Mouse (Mus musculus): ENCODE results near the gene Mfsd2a.

Gene Mfsd2a

DNA sequence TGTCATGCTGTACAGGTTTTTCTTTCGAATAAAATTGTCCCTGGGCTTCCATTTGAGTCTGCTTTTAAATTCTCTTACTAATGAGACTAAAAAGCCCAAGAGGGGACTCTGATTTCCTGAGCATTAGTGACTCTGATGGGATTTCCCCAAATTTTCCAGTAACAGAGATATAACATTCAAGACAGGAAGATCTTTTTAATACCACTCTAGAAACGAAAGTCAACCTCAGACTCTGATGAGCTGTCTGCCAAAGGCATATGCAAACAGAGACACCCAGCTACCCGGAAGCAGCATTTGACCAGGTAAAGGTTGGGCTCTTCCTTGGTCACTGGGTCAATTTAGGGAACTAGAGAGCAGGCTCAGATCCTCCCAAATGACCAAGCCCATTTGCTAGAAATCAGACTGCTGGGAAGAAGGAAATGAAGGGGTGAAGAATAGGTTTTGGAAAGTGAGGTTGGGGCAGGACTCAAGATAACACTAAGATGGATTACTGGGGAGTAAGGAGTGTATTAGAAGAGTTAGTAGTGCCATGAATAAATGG is 27.9 kb downstream of the Mfsd2a start:
- no peak for DNase-seq

DNA sequence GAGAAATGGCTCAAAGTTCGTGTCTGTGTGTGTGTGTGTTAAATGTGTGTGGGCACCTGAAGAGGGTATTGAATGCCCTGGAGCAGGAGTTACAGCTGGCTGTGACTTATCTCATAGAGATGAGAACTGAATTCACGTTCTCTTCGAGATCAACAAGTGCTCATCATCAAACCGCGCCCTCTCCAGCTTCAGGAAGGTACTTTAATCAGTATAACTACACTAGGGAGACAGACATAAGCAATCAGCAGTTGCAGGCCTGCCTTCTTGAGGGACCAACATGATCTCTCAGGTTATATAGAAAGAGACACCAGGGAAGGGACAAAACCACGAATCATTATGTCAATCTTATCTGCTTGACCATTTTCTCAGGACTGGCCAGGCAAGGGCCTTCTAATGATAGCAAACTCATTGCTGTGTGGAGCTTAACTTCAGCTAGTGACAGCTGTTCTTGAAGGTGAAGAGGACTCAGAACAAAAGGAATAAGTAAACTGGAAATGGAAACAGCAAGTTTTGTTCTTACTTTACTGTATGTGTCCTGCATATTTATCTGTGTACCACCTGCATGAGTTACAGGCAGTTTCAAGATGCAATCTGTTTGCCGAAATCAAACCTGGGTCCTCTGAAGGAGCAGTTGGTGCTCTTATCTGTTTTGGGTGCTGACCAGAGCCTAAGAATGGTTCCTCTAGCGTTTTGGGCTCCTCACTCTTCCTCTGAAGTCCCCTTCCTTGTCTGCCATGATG is 28.6 kb downstream of the Mfsd2a start:
- DNase-seq, result no peak

DNA sequence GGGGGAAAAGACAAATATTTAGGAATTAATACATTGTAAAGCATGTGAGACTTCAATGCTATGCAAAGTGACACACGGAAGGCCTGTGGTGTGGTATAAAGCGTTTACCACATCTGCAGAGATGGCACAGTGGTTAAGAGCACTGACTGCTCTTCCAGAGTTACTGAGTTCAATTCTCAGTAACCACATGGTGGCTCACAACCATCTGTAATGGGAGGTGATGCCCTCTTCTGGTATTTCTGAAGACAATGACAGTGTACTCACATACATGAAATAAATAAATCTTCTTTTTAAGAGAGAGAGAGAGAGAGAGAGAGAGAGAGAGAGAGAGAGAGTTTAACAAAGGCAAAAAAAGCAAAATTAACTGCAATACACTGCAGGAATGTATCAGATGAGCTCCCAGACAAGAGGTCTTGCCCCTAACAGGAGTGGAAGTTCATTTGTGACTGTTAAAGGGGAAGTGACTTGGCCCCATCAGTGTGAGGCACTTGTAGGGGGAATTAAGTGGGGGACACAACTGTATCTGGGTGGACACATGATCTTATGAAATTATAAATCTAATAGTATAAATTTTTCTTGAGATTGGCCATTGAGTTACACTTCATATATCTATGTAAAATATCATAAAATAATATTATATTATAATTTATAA is 29.9 kb downstream of the Mfsd2a start:
- no peak for DNase-seq

DNA sequence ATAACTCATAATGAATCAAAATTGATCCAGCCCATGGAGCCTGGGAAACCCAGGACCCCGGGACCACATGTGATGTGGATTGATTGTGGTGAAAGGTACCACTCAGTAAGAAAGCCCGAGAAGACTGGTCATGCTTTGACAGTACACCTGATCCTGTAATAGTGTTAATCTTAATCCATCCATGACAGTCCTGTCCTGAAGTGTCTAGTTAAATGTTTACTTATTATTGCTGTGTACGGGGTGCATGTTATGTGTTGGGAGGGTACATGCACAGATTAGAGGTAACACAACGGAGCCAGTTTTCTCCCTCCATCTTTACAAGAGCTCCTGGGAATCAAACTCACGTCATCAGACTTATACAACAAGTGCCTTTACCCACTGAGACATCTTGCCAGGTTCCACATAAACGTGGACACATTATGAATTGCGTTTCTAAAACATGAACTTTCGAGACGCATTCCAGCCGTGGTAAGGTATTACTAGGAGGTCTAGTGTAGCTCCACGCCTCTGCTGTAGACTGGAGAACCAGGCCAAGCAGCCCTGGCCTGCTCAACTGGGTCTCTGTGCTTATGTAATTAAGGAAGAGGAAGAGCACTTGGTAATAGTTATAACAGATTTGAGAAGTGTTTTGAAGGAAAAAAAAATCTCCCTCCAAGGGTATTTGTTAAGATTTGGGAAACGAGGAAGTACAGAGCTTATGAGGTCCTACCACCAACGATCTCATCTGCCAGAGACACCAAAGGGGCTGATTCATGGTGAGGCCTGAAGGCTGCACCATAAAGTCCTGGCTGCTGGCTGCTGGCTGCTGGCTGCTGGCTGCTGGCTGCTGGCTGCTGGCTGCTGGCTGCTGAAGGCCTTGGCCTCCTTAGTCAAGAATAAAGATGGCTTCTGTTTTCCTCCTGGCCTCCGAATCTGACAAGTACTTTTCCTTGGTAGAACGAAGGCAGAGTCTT is 37.3 kb downstream of the Mfsd2a start:
- DNase-seq, result no peak

DNA sequence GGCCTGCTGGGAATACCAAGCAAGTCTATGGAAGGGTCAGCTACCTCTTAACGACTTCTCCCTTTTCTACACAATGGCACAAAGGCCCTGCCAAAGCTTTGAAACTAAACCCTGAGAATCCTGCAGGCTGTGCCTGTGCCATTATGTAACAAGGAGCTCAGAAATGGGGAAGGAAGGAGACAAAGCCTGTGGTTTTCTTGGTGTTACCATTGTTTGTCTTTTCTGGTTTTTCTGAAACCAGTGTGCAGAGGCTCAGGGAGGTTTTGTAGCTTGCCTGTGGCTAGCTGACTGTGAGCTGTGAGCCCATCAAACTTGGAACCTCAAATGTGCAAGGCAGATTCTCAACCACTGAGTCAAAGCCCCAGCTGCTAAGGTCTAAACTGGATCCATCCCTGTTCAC is 38.1 kb downstream of the Mfsd2a start:
- DNase-seq, result no peak

DNA sequence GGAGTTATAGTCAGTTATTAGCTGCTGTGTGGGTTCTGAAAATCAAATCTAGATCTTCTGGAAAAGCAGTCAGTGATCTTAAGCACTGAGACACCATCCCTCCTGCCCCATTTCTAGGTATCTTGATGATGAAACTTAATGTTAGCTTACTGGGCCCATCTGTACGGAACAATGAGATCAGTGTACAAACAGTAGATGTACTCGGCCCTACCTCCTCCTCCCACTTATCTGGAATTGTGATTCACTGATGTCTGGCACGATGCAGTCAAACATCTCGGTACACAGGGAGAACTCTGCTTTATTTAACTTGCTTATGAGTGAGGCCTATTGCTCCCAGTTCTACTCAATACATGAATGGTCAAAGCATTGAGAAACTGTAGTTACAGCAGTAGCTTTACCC is 45.0 kb downstream of the Mfsd2a start:
- no peak for DNase-seq

DNA sequence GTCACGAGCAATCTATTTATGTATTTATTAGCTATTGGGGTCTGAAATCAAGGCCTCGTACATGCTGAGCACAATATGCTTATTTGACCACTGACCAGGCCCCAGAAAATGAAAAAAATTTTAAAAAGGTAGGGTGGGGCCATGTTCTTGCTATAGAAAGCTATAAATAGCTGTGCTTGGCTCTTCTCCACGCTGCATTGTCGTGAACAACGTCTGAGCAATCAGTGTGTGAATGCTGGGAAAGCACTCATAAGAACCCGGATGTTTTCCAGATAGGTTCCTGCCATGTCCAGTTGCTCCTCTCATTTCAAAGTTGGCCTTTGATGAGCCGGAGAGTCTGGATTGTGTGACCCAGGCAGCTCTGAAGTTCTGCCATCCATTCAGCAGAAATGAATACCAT is 46.8 kb downstream of the Mfsd2a start:
- DNase-seq, result no peak

DNA sequence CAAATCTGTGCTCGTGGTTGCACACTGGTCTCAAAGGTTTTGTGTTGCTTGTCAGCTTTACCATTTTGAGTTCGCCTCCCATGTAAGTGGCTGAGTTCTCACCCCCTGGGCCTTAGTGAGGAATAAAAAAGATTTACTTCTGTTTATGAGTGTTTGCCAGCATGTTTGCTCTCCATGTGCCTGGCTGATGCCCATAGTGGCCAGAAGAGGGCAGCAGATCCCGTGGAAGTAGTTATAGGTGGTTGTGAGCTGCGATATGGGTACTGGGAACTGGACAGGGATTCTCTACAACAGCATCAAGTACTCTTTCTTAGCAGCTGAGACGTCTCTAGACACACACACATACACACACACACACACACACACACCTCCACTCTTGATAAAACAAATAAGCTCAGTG is 48.4 kb downstream of the Mfsd2a start:
- no peak for DNase-seq

DNA sequence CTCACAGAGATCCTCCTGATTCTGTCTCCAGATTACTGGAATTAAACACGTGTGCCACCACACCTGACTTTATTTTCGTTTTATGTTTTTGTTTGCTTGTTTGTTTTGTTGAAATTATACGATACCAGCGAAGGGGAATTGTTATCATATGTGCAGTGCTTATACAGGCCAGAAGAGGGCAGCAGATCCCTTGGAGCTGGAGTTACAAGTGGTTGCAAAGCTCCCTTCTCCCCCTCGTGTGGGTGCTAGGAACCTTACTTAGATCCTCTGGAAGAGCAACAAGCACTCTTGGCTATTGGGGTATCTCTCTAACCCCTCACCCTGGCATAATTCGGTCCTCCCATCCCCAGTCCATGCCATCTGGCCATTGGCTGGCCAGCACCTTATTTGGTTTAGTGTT is 50.4 kb downstream of the Mfsd2a start:
- no peak for DNase-seq

DNA sequence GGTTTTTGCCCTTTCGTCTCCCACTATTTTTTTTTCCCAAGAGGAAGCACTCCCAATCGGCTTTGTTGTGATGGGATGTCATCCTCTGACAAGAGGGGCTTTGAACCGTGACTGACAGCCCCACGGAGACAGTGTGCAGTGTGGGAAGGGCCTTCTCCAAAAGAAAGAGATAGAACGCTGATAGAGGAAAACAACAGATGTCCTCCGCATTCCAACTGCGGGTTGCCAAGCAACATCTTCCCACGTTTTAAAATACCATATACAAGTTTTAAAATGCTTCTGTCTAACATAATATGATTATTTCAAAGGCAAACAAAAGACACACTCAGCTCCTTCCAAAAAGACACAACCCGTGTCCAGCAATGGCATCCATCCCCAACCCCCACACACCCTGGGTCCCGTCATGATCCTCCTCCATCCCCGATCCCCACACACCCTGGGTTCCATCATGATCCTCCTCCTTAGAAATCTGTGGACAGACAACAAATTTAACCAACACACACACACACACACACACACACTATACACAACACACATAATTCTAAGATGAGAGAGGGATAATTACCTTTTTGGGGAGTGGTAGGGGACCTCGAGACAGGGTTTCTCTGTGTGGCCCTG is 51.3 kb downstream of the Mfsd2a start:
- peak; percentile 55 for DNase-seq

DNA sequence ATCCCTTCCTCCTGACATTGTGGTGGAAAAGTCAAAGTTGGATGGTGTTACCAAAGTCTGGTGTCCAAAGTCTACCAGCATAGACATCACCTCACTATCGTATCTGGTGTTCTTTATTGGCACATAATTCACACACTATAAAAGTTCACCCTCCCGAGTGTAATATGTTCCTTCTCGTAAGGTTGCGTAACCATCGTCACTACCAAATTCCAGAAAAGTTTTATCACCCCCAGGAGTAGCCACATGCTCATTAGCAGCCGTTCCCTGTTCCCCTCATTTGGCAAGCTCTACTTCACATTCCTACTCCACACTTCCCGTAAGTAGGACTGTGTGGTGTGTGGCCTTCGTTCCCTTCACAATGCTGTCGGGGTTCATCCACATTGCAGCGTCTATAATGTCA is 55.6 kb downstream of the Mfsd2a start:
- DNase-seq, result no peak

DNA sequence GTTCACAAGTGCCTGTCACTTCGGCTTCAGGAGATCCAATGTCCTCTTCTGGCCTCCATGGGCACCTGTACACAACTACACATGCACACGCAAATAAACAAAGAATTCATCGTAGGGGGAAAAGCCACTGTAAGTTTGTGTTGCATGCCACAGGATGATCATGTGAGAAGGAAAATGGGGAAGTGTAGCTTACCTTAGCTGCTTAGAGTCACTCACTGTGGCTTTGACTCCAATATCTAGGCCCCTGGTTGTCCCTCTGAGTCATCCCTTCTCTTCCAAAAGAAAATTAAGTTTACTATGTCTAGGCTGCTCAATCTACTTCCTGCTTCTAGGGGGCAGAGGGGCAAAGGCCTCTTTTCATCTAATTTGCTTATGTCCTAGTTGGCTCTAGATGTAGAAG is 57.3 kb downstream of the Mfsd2a start:
- no peak for DNase-seq

DNA sequence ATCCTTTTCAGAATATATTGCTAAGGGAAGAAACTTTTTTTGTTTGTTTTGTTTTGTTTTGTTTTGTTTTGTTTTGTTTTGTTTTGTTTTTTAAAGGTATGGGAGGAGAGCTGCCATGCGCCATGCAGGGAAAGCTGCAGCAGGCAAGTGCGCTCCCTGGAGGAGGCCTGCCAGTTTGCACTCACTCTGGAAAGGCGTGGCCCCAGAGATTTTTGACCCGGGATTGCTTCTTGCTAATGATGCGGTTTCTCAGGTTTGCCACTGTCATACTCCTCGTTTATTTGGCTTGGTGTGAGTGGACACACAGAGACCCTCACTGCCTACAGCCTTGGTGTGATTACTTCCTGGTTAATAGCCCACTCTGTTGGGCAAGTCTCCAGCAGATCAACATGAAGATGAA is 58.8 kb downstream of the Mfsd2a start:
- no peak for DNase-seq

DNA sequence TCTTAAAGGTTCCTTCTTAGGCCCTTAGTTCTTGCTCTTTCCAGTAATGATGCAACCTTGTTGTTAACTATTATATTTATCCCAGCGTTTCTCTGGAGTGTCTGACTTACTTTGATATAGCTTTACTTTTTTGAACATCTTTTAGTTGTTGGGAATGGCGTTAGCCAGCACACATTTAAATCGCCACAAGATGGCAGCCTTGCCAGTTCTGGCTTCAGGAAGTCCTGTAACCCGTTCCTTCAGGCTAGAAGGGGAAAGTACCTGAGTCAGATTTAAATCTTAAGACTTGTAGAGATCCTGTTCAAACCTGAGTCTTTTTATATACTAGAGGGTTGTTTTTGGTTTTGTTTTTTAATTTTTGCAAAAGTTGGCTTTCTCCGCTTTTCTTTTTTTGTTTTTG is 62.7 kb downstream of the Mfsd2a start:
- DNase-seq, result peak; percentile 71

DNA sequence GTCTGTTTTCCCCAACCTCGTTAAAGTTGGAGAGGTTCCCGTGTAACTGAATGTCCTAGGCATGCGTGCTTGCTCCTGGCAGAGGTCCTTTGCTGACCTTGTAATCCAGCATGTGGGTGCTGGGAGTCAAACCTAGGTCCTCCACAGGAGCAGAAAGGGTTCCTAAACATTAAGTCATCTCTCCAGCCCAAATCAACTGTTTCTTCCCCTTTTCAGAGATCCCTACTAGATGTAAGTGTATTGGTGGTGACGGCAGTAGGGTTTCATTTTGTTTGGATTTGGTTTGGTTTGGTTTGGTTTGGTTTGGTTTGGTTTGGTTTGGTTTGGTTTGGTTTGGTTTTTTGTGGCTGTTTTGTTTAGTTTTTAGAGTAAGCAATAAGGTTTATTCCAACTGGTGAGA is 63.2 kb downstream of the Mfsd2a start:
- DNase-seq, result no peak

Measured in right cerebral cortex, postnatal 25 days (tissue).